Mouse (Mus musculus): ENCODE measurements around the gene Trappc6b. TPM values are rescaled to one million over a fixed set of nuclear protein-coding genes. Genes with fewer than 3 reads are reported as not detected.

Trappc6b gene
- polyA plus RNA-seq, 1 experiment from 2014 or later = 69.9 TPM

GRCm38 (mm10) chr12:59040851-59041250, 20.4 kb downstream of the Trappc6b start:
- Histone ChIP-seq H3K36me3 (replicated peaks) (peaks cover 42% of the 10 kb centered on the region), H3K9me3 (no peaks in the 10 kb centered on the region), H3K4me3 (no peak overlapping the region), H3K27ac (replicated peaks) (no peak overlapping the region), H3K4me1 (0 out of 2 replicates have a peak, but pooled peaks cover 4% of the 10 kb centered on the region), H3K27me3 (replicated peaks; ENCODE audit: low read depth, poor library complexity, severe bottlenecking) (no peaks in the 10 kb centered on the region)
- 23% methylated on average over 7 of the region's 7 CpGs for WGBS
- no peak for DNase-seq (ENCODE audit: low spot score)

GRCm38 (mm10) chr12:59039971-59040844, 21.1 kb downstream of the Trappc6b start:
- DNase-seq (ENCODE audit: low spot score) = peak; percentile 79
- Histone ChIP-seq H3K27me3 (replicated peaks; ENCODE audit: low read depth, poor library complexity, severe bottlenecking) (no peaks in the 10 kb centered on the region), H3K4me1 (0 out of 2 replicates have a peak, but pooled peaks cover 4% of the 10 kb centered on the region), H3K9me3 (no peaks in the 10 kb centered on the region), H3K36me3 (replicated peaks) (peaks cover 36% of the 10 kb centered on the region), H3K4me3 (peak overlapping the region; percentile 44), H3K27ac (replicated peaks) (peak overlapping the region; percentile 97)
- 1% methylated on average over 23 of the region's 23 CpGs for WGBS

- DNase-seq (ENCODE audit: low spot score) = no peak
- Histone ChIP-seq H3K9me3 (no peaks in the 10 kb centered on the region), H3K27me3 (replicated peaks; ENCODE audit: low read depth, poor library complexity, severe bottlenecking) (no peaks in the 10 kb centered on the region), H3K4me1 (0 out of 2 replicates have a peak, but pooled peaks cover 4% of the 10 kb centered on the region), H3K36me3 (replicated peaks) (peaks cover 28% of the 10 kb centered on the region), H3K27ac (replicated peaks) (peak overlapping the region; percentile 97), H3K4me3 (peak overlapping the region; percentile 44)
- WGBS = 66% methylated on average over 10 of the region's 10 CpGs
Measured at GRCm38 (mm10) chr12:59039162-59039970, 21.9 kb downstream of the Trappc6b start.

GRCm38 (mm10) chr12:59032101-59032500, 29.2 kb downstream of the Trappc6b start:
- Histone ChIP-seq H3K9me3 (no peaks in the 10 kb centered on the region), H3K4me1 (no peaks in the 10 kb centered on the region), H3K36me3 (replicated peaks) (peaks cover 22% of the 10 kb centered on the region), H3K27me3 (replicated peaks; ENCODE audit: low read depth, poor library complexity, severe bottlenecking) (no peaks in the 10 kb centered on the region), H3K27ac (replicated peaks) (no peak overlapping the region), H3K4me3 (no peak overlapping the region)
- 69% methylated on average over 5 of the region's 5 CpGs for WGBS
- DNase-seq (ENCODE audit: low spot score) = no peak

GRCm38 (mm10) chr12:59021306-59021705, 40.0 kb downstream of the Trappc6b start:
- WGBS = 91% methylated on average over 4 of the region's 4 CpGs

GRCm38 (mm10) chr12:59019891-59020290, 41.4 kb downstream of the Trappc6b start:
- Histone ChIP-seq H3K4me1 (no peaks in the 10 kb centered on the region), H3K4me3 (no peak overlapping the region), H3K36me3 (replicated peaks) (peaks cover 94% of the 10 kb centered on the region), H3K9me3 (no peaks in the 10 kb centered on the region), H3K27me3 (replicated peaks; ENCODE audit: low read depth, poor library complexity, severe bottlenecking) (no peaks in the 10 kb centered on the region), H3K27ac (replicated peaks) (no peak overlapping the region)
- DNase-seq (ENCODE audit: low spot score) = no peak
- 91% methylated on average over 2 of the region's 2 CpGs for WGBS

More at GRCm38 (mm10) chr12:59021306-59021705, 40.0 kb downstream of the Trappc6b start:
- peaks cover 96% of the 10 kb centered on the region for H3K36me3 ChIP-seq (replicated peaks)
- H3K4me1 ChIP-seq = no peaks in the 10 kb centered on the region
- no peak overlapping the region for H3K4me3 ChIP-seq
- no peaks in the 10 kb centered on the region for H3K27me3 ChIP-seq (replicated peaks; ENCODE audit: low read depth, poor library complexity, severe bottlenecking)
- no peak for DNase-seq (ENCODE audit: low spot score)
- no peaks in the 10 kb centered on the region for H3K9me3 ChIP-seq
- no peak overlapping the region for H3K27ac ChIP-seq (replicated peaks)

- DNase-seq (ENCODE audit: low spot score) = no peak
- Histone ChIP-seq H3K27me3 (replicated peaks; ENCODE audit: low read depth, poor library complexity, severe bottlenecking) (no peaks in the 10 kb centered on the region), H3K9me3 (no peaks in the 10 kb centered on the region), H3K36me3 (replicated peaks) (peaks cover 80% of the 10 kb centered on the region), H3K4me1 (peaks cover 6% of the 10 kb centered on the region; the same call in 1 of the 2 replicates), H3K27ac (replicated peaks) (no peak overlapping the region), H3K4me3 (no peak overlapping the region)
- 66% methylated on average over 8 of the region's 8 CpGs for WGBS
Measured at GRCm38 (mm10) chr12:59017970-59018369, 43.3 kb downstream of the Trappc6b start.

- Histone ChIP-seq H3K4me1 (peaks cover 22% of the 10 kb centered on the region), H3K27ac (replicated peaks) (peak within 1 kb of the TSS; percentile 90), H3K4me3 (peak within 1 kb of the TSS; percentile 85), H3K27me3 (replicated peaks; ENCODE audit: low read depth, poor library complexity, severe bottlenecking) (no peaks in the 10 kb centered on the region), H3K36me3 (replicated peaks) (peaks cover 39% of the 10 kb centered on the region), H3K9me3 (no peaks in the 10 kb centered on the region)
- DNase-seq (ENCODE audit: low spot score) = peak; percentile 93
- under 1% methylated on average over 28 of the region's 28 CpGs for whole genome bisulfite sequencing
Measured at GRCm38 (mm10) chr12:59013234-59013633, 48.0 kb downstream of the Trappc6b start, which contains the start of gene Gemin2. TSS of gene Gemin2 (plus strand) at chr12:59013393.

GRCm38 (mm10) chr12:59012710-59013091, 48.6 kb downstream of the Trappc6b start:
- H3K9me3 ChIP-seq = no peaks in the 10 kb centered on the region
- peaks cover 24% of the 10 kb centered on the region for H3K4me1 ChIP-seq
- H3K27me3 ChIP-seq (replicated peaks; ENCODE audit: low read depth, poor library complexity, severe bottlenecking) = no peaks in the 10 kb centered on the region
- H3K4me3 ChIP-seq = peak overlapping the region; percentile 85
- peak; percentile 11 for DNase-seq (ENCODE audit: low spot score)
- 3% methylated on average over 7 of the region's 7 CpGs for WGBS
- H3K27ac ChIP-seq (replicated peaks) = peak overlapping the region; percentile 90
- H3K36me3 ChIP-seq (replicated peaks) = peaks cover 34% of the 10 kb centered on the region

- H3K4me3 ChIP-seq = peak within 1 kb of the TSS; percentile 85
- peak within 1 kb of the TSS; percentile 90 for H3K27ac ChIP-seq (replicated peaks)
- H3K36me3 ChIP-seq (replicated peaks) = peaks cover 29% of the 10 kb centered on the region
- WGBS = 1% methylated on average over 48 of the region's 48 CpGs
- H3K4me1 ChIP-seq = peaks cover 25% of the 10 kb centered on the region
- no peaks in the 10 kb centered on the region for H3K27me3 ChIP-seq (replicated peaks; ENCODE audit: low read depth, poor library complexity, severe bottlenecking)
- peak; percentile 99 for DNase-seq (ENCODE audit: low spot score)
- H3K9me3 ChIP-seq = no peaks in the 10 kb centered on the region
Measured at GRCm38 (mm10) chr12:59011844-59012709, 49.2 kb downstream of the Trappc6b start, which contains the start of gene Sec23a. TSS of gene Sec23a (minus strand) at chr12:59012017.

- WGBS = under 1% methylated on average over 25 of the region's 25 CpGs
Measured at GRCm38 (mm10) chr12:59011275-59011843, 49.9 kb downstream of the Trappc6b start.

More at GRCm38 (mm10) chr12:59011275-59011843, 49.9 kb downstream of the Trappc6b start:
- no peaks in the 10 kb centered on the region for H3K9me3 ChIP-seq
- peaks cover 25% of the 10 kb centered on the region for H3K4me1 ChIP-seq
- peaks cover 31% of the 10 kb centered on the region for H3K36me3 ChIP-seq (replicated peaks)
- no peaks in the 10 kb centered on the region for H3K27me3 ChIP-seq (replicated peaks; ENCODE audit: low read depth, poor library complexity, severe bottlenecking)
- H3K27ac ChIP-seq (replicated peaks) = peak overlapping the region; percentile 90
- H3K4me3 ChIP-seq = peak overlapping the region; percentile 85
- DNase-seq (ENCODE audit: low spot score) = no peak
